Mouse (Mus musculus) lung, postnatal 0 days (tissue): ENCODE results near the gene Lhpp.

ENCODE experiments used
- CTCF ChIP-seq: IDR thresholded peaks from 2 replicates; pipeline ENCODE4 v1.5.1; 2016; ENCODE audit warnings: antibody characterized with exemption, mild to moderate bottlenecking
- EP300 ChIP-seq: IDR thresholded peaks from 2 replicates; pipeline ENCODE4 v1.6.1; 2016; ENCODE audit warnings: antibody characterized with exemption, mild to moderate bottlenecking, control low read depth

GRCm38 (mm10) chr7:132571481-132571880 lies 39.0 kb upstream of the Lhpp start:
- TF ChIP-seq CTCF (no peak), EP300 (no peak)
